Mouse (Mus musculus) thymus, adult 2 months (tissue): ENCODE measurements around the gene Nkapl.

Source experiments
- CTCF ChIP-seq: fragments of 200-500 bp; IDR thresholded peaks from 2 replicates; pipeline ENCODE4 v1.5.1; 2012; ENCODE audit warnings: mild to moderate bottlenecking, control low read depth, low read length, moderate library complexity, borderline replicate concordance; ENCODE audit not compliant: control insufficient read depth, poor library complexity, insufficient read depth; ENCODE audit errors: extremely low read depth
- POLR2A ChIP-seq: fragments of 200-500 bp; IDR thresholded peaks from 2 replicates; pipeline ENCODE4 v1.6.1; 2012; ENCODE audit warnings: mild to moderate bottlenecking, low read length, control low read depth, moderate library complexity; ENCODE audit not compliant: control insufficient read depth, poor library complexity, insufficient read depth; ENCODE audit errors: extremely low read depth

DNA sequence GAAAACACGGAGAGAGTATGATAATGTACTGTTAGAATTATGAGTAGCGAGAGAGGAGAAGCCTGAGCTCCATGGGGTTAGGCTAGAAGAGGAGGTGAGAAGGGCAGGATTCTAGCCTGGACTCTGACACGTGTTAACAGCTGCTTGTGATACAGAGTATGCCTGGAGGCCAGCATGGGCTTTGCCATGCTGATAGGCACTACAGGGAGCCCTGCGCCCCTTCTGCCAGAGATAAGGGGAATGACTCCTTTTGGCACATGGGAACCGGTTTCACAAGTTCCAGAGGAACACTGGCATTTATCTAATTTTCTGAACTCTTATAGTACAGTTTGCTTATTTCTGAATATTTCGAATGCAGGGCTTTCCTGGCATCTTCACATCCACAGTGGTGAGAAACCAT is 49.4 kb downstream of the Nkapl start:
- TF ChIP-seq POLR2A (no peak), CTCF (no peak)
